Mouse (Mus musculus) MEL (cell line): ENCODE data around the gene Ankrd53.

Experiments used
- MAZ ChIP-seq: IDR thresholded peaks from 2 replicates; pipeline ENCODE4 v1.6.1; 2012; ENCODE audit warnings: low read depth, mild to moderate bottlenecking, inconsistent platforms, low read length, improper control_type of control experiment
- POLR2AphosphoS2 ChIP-seq: IDR thresholded peaks from 2 replicates; pipeline ENCODE4 v1.6.1; 2011; ENCODE audit warnings: low read length, improper control_type of control experiment
- TAL1 ChIP-seq: IDR thresholded peaks from 2 replicates; pipeline ENCODE4 v1.6.1; 2012; ENCODE audit warnings: mild to moderate bottlenecking, inconsistent platforms, low read length, moderate library complexity, mixed read lengths

- TF ChIP-seq TAL1 = no peak
- TF ChIP-seq POLR2AphosphoS2 = no peak
- no peak for TF ChIP-seq MAZ
These were observed 45.4 kb upstream of the Ankrd53 start for GRCm38 (mm10) chr6:83717026-83717425.
